Mouse (Mus musculus) spleen, adult 2 months (tissue): Measurements from ENCODE around the gene Adss.

Experiments used
- CTCF ChIP-seq: fragments of 200-500 bp; IDR thresholded peaks from 2 replicates; pipeline ENCODE4 v1.5.1; 2011; ENCODE audit warnings: mild to moderate bottlenecking, inconsistent platforms; ENCODE audit not compliant: insufficient read depth, insufficient read length, insufficient replicate concordance; ENCODE audit errors: extremely low read depth
- POLR2A ChIP-seq: fragments of 200-500 bp; IDR thresholded peaks from 2 replicates; pipeline ENCODE4 v1.6.1; 2011; ENCODE audit warnings: low read depth, low read length, inconsistent platforms

DNA sequence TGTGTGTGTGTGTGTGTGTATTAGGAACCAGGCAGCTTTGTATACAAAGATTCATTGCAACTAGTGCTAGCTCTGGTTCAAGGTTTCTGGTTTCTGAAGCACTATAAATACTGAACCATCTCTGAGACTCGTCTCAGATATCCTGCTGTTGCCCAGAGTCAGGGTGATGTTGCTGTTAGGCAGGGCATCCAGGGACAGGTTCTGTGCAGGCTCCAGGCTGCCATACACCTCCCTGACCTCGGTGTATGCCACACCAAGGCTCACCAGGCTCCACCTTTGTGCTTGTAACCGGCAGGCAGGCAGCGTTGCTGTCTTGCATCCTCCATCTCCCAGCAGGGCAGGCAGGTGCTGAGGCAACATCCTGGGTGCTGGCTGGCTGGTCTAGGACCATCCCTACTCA, 72.5 kb downstream of the Adss start:
- TF ChIP-seq CTCF: no peak
- TF ChIP-seq POLR2A: no peak
